Mouse (Mus musculus): ENCODE results near the gene Sptssb. TPM values are rescaled to one million over a fixed set of nuclear protein-coding genes. Genes with fewer than 3 reads are reported as not detected.

Sptssb gene
- total RNA-seq, 2 experiments from 2014 or later, result 3.1 to 8.3 TPM

DNA sequence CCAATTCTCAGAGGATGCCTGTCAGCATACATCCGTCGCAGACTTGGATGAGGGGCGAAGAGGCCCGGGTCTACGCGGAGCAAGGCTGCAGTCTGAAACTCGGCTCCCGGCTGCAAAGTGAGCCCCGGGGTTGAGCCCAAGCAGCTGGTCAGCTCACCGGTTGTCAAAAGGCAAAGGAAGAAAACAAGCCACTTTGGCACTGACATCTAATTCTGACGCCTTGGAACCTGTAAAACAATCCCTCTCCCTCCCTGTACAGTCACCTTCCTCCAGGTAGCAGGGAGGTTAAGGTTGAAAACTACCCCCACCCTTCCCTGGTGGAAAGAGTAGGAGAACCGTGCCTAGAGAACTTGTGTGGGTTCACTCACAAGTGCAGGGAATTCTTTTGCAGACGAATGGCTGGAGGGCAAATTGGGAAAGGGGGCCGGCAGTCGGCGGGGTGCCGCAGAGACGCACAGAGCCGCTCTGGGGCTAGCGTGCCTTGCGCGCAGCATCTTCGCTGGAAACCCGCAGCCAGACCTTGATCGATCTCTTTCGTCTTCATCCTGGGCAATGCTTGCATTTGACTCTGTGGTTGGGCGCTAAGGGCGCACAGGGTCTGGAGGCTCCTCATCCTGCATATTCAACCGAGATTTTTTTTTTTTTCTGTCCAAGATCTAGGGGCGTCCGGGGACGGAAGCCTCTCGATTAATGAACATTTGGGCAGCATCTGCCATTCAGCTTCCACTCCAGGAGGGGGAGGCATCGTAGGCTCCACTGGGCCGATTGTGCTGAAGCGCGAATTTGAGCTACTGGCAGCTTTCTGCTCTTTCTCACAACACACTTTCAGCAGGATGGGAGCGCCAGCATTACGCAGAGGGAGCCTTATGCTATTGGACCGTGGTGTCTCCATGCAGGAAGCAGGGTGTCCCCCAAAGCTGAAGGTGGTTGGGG lies 1.1 kb upstream of the Sptssb start:
- peak; percentile 54 to 68 for DNase-seq (ENCODE audit: low spot score in 2 of 2)

DNA sequence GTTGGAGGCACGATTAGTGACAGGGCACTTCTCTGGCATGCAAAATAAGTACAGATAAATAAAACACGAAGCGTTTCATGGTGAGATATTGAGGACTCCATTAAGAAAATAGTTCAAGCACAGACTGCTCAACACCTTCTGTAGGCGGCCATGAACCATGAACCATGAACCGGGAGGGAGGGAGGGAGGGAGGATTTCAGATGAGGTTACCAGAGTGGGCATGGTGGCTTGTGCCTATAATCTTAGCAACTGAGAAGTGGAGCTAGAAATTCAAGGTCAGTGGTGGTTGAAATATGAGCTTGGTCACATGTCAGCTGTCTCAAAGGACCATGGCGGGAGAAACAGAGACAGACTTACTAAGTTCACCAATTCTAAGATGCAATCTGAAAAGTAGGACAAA lies 20.3 kb downstream of the Sptssb start:
- no peak for DNase-seq (ENCODE audit: low spot score in 2 of 2)

DNA sequence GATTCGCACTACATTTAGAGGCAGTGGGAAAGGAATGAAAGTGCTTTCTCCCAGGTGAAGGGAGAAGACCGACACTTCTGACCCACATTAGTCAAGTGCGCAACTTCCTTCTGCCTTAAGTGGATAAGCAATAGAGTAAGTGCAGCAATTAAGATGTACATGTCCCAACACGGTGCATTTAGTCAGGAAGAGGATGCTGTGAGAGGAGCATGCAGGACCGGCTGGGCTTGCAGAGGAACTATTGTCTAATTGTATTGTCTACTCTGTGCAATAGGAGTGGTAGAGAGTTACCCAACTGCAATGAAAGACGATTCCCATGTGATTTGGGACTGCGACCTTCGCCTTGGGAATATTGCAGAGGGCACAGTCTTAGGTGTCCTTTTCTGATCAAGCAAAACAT lies 30.2 kb downstream of the Sptssb start:
- no peak for DNase-seq (ENCODE audit: low spot score in 2 of 2)

DNA sequence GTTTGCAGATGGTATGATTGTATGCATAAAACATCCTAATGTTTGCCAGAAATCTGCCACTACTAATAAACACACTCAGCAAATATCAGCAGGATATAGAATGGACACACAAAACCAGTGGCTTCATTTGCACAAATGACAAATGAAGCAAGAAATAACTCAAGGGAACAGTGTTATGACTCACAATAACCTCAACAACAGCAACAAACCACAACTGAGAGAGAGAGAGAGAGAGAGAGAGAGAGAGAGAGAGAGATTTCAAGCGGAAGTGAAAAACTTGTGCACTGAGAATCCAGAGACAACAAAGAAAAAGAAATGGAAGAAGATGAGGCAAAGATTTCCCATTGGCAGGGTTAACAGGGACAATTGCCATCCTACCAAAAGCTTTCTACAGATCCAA lies 35.2 kb downstream of the Sptssb start:
- no peak for DNase-seq (ENCODE audit: low spot score in 2 of 2)

DNA sequence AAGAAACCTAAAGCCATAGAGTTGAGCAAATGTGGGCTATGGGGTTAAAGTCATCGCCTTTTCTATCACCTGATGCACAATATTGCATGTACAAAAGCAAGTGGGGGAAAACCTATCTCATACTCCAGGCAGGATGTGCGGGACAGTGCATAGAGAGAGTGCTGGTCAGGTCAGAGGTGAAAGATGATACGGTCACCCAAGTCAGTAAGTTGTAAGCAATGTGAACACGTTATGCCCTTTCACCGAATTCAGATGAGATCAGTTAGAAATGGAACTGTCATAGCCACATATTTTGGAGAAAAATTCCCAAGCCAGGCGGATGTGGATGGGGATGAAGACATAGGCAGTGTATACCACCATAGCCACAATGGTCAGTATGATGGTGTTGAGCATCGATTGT lies 39.1 kb downstream of the Sptssb start:
- no peak for DNase-seq (ENCODE audit: low spot score in 2 of 2)

DNA sequence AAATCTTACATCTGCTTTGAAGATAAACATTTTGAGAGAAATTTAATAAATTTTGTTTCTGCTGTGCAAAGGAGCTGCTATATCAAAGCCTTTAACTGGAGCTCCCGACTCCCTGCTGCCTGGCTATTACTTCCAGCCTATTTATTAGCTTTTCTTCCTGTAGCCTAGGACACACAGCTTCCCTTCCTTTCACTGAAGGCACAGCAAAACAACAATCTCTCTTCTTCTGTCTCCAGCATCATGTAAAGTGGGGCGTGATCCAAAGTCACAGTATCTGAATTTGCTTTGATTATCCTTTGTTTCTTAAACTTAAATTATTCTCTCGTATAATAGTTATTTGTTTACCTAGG lies 39.9 kb downstream of the Sptssb start:
- no peak for DNase-seq (ENCODE audit: low spot score in 2 of 2)

DNA sequence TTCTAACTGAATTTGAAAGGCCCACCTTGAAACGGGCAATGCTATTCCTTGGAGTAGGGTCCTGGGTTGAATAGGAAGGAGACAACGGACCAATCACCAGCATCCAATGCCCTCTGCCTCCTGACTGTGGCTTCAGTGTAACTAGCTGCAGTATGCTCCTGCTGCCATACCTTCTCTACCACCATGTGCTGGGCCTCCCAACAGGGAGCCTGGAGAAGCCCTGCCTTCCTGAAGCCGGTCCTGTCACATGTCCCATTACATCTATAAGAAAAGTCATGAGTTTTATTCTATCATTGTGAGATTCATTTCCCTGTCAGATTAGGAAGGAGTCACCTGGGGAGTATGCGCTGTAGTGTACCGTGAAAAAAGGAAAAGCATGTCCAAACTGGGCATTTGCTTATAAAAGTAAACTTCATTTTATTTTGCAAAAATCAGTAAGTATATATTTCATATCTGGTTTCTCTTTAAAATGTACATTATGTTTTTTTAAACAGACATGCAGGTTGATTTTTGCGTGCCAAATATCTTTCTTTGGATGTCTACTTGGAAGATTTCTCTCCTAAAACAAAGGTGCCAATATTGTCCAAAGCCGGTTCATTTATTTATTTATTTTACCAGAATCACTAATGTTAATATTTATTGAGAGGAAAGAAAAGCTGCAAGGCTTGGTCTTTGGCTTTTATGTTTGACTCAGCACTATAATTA lies 40.4 kb downstream of the Sptssb start:
- DNase-seq (ENCODE audit: low spot score in 2 of 2), result no peak

DNA sequence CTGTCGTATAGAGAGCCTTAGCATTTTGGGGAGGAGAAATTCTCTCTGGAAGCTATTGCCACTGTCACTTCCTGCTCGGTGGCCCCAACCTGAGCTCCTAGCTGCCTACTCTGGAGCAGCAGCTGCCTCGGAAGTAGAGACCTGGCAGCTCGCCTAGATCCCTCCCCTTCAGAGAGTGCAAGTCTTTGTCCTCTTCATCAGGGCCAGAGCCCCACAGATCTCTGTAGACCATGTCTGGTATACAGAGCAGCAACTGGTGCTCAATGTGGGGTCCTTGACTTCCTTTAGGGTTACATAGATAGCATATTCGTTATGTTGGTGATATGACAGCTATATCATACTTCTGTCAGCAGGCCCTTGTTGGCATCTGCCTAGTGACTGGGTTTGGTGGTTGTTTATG lies 41.3 kb downstream of the Sptssb start:
- DNase-seq (ENCODE audit: low spot score in 2 of 2), result no peak

DNA sequence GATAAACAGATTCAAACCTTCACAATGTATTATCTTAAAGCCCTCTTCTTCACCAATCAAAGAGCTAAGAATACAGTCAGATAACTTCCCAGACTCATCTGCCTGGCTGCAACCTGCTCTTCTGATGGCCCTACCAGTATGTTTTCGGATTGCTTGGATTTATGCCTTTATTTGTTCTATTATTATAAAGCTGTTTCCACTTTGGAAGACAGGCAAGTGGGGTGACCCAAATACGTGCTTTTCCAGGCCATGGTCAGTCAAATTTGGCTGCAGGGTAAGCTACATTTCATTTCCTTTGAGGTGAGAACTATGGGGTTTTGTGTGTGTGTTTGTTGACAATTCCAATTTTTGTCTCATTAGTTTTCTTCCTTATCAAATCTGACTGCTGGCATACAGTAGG lies 43.2 kb downstream of the Sptssb start:
- no peak for DNase-seq (ENCODE audit: low spot score in 2 of 2)

DNA sequence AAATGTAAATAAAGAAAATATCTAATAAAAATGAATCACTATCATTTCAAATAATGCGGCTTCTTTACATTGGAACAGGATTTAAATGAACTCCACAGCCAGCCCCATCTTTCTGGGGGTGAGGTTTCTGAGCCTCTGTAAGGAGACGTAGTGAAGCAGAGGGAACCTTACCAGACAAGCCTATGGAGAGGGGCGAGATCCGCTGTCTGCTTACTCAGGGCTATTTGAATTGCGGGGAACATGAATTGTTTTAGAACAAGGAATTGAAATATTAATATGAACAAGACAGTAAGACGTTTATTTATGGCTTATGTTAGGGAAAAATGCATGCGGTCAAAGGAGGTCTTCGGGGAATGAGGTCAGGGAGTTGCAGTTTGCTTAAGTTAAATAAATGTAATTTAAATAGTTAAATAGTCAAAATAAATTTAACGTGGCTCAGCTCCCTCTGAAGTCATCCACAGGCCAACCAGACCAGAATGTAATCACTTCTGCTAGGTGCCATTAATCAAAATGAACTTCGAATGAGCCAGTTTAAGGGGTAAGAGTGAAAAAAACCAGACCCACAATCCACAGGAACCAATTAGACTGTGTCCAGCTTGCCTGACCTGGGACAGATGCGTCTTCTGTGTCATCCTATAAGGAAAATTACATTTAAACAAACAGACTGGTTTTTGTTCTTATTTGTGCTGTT lies 46.6 kb downstream of the Sptssb start:
- no peak for DNase-seq (ENCODE audit: low spot score in 2 of 2)

DNA sequence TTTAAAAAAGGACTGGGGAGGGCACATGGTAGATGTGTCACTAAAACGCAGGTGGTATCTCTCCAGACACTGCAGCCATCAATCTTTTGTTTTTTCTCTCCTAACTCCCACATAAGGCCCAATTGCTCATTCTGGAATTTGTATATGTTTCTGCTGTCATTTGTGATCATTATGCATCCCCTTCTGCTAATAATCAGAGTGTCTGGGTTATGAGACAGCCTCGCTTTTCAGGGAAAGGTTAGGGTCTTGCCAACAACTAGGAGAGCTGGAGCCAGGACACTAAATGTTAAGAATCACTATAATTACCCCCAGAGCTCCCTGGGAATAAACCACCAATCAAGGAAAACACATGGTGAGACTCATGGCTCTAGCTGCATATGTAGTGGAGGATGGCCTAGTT lies 47.3 kb downstream of the Sptssb start:
- DNase-seq (ENCODE audit: low spot score in 2 of 2), result no peak

DNA sequence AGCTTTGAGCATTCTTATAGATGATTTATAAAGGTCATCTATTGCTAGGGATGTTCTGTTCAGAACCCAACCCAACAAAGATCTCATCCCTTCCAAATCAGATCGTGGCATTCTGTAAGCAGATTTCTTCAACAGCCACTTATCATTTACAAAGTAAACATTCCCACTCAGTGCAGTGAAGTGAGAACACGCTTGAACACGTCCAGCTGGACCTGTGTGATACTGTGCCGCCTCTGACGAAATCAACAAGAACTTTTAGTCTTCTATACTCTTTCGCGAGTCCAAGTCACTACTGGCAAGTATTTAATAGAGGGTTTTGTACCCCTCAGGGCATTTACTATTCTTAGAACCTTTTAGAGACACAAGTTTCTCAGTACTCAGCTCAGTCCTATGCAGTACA lies 51.3 kb downstream of the Sptssb start:
- no peak for DNase-seq (ENCODE audit: low spot score in 2 of 2)

DNA sequence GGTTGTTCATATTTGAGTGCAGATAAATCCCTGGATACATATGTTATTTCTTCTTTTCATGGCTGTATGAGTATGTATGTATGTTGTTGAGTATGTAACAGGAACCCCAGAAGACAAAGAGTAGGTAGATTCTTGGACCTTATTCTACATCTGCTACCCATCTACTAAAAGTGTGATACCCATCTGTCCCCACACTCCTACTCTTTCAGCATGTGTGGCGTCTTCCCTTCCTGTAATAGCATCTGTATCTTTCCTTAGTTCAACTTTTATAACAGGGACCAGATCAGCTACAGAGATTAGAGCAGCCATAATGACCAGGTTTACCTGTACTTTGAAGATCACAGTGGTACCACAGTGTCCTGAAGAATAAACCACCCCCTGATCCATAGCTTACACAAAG lies 56.6 kb downstream of the Sptssb start:
- DNase-seq (ENCODE audit: low spot score in 2 of 2), result no peak

DNA sequence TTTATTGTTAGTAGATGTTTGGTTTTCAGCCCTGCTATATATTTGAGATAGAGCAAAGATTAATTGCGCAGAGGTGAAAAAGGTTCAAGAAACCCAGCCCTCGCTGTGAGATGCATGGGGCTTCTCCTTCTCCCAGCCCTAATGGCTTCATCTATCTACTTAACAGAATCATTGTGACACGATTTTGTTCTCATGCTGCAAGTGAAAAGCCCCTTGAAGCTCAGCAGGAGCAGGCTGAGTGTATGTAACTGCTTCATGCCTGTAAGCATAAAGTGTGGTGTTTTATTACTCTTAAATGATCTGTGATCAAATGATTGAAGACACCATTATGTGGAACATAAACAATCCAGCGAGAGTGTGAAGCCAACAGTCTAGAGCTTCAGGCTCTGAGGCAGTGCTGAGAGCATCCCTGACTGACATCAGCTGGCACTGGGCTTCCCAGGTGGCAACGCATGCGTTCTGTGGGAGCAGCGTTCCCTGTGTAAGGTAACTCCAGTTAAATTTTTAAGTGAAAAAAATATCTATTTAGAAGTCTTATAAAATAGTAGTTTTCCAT lies 58.8 kb downstream of the Sptssb start:
- no peak for DNase-seq (ENCODE audit: low spot score in 2 of 2)

DNA sequence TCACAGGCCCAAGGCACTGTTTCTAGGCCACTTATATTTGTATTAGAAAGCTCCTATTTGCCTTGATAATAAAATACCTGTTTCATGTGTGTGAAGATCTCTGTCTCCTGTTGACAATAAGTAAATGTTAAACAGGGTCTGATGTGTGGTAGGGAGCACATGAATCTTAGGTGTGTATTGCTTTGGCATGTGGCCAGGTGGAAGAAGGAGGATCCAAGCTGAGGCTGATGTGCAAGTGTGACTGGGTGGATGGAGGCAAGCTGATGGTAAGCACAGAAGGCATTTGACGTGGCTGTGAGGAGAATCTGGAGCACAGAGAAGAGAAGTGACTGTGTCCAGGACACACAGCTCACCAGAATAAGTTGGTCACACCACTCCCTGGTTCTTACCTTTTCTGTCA lies 60.6 kb downstream of the Sptssb start:
- no peak for DNase-seq (ENCODE audit: low spot score in 2 of 2)

DNA sequence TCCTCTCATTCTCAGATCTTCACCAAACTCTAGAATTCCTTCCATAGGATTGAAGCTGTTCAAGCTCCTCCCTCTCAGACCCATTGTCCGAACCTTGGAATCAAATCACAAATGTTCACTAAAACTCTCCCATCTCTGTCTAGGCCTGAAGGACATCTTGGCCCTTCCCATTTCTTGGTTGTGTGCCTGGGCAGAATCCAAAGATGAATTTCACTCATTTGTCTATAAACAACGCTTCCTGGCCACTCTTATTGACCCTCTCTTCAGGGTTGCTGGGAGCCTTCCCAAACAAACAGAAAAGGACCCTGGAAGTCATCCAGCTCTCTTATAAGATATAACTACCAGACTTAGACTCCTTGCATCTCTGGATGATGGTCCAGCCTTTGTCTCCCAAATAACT lies 61.8 kb downstream of the Sptssb start:
- DNase-seq (ENCODE audit: low spot score in 2 of 2), result no peak

DNA sequence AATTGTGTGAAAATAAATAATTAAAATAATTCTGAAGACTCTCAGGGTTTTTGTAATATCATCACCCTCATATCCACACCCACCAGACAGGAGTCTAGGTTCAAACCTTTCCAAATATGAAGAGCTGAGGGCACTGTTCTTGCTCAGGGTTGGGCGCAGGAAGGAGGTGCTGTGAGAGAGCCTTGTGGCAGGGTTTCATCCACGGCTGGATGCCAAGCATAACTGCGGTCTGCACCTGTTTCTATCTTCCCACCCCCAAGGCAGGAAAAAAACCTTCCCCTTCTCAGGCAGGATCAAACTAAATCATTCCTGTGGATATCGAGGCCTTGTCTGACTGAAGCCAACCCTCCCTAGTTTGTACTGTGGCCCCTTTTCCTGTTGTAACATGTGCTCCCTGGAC lies 62.2 kb downstream of the Sptssb start:
- no peak for DNase-seq (ENCODE audit: low spot score in 2 of 2)

DNA sequence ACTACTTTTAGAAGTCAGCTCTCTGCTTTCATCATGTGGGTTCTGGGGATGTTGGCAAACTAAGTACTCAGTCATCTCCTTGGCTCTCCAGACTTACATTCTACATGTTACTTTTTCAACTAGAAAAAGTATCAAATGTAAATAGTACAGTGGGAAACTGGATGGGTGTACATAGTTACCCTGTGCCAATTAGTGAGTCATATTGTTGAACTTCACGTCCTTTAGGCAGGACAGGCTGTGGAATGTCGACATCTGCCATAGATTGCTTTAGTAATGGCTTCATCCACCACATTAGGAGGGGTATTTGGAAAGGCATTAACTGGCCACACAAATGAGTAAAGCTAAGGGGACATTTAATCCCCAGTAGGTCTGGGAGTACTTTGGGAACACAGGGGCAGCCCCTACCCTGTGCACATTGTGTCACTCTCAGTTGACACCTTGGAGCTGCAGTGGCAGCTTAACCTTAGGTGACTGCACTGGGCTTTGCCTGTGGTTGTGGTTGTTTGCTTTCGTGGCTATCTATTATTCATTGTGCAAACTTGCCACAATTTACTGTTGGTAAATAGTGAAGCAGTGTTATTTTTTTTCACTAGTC lies 66.8 kb downstream of the Sptssb start:
- DNase-seq (ENCODE audit: low spot score in 2 of 2), result no peak

DNA sequence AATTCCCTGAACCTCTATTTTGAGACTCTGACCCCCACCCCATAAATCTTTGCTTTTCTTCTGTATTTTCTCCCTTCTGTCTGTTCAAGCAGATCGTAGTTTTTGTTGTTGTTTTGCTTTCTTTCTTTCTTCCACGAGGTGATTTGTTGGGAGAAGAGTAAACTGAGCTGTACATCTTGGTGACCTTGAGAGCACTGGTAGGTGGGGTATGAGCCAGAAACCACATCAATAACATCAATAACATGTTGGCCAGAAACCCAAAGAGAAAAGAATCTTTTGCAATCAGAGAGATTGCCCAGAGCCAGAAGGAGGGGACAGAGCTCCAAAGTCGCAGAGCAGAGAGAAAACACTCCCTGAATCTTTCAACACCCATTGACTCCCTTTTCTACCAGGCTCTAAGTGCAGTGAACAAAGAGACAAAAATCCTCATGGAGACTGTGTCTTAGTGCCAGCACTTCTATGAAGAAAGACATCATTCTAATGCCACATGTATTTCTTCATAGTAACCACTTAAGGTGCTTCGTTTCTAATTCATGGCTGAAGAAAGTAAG lies 80.4 kb downstream of the Sptssb start:
- DNase-seq (ENCODE audit: low spot score in 2 of 2), result no peak

DNA sequence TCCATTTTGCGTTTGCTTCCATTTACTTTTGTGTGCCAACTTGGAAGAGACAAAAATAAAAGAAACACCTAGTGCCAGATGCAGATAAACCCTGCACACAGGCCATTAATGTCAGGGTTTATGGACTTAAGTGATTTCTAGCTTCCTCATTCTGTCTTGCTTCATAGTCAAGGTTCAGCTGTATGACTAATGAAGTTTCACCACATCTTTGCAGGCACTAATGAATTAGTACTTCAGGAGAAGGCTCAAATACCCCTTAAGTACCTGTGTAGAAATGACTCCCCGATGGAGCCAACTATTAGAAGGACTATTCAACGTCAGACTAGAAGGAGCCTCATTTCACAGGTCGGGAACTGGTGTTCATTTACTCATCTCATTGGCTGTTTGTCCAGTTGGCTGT lies 86.4 kb downstream of the Sptssb start:
- DNase-seq (ENCODE audit: low spot score in 2 of 2), result no peak
